Mouse (Mus musculus) C2C12 (cell line): ENCODE results near the gene Atg9b. TPM values are rescaled to one million over a fixed set of nuclear protein-coding genes. Genes with fewer than 3 reads are reported as not detected.

ENCODE experiments used
- H3K27me3 ChIP-seq: one replicate; pipeline ENCODE4 v1.6.1; 2011; ENCODE audit not compliant: control insufficient read depth, insufficient read depth, insufficient read length
- H3K36me3 ChIP-seq: one replicate; pipeline ENCODE4 v1.6.1; 2011; ENCODE audit not compliant: control insufficient read depth, insufficient read depth
- H3K4me3 ChIP-seq: one replicate; pipeline ENCODE4 v1.5.1; 2011; ENCODE audit warnings: mild to moderate bottlenecking, control low read depth; ENCODE audit not compliant: poor library complexity, insufficient read depth, severe bottlenecking
- H3K79me2 ChIP-seq: one replicate; pipeline ENCODE4 v1.6.1; 2011; ENCODE audit not compliant: control insufficient read depth, insufficient read depth
- H3K79me3 ChIP-seq: one replicate; pipeline ENCODE4 v1.6.1; 2011; ENCODE audit warnings: low read depth, control low read depth
- H3ac ChIP-seq: one replicate; pipeline ENCODE3; 2011; ENCODE audit warnings: low read depth; ENCODE audit not compliant: control insufficient read depth, insufficient read length
- CEBPB ChIP-seq: IDR thresholded peaks from one replicate; pipeline ENCODE4 v1.6.1; 2011; ENCODE audit warnings: low read depth, mild to moderate bottlenecking, control low read depth, moderate library complexity
- CTCF ChIP-seq: IDR thresholded peaks from one replicate; pipeline ENCODE4 v1.5.1; 2011; ENCODE audit not compliant: control insufficient read depth, insufficient read depth, insufficient read length
- FOSL1 ChIP-seq: IDR thresholded peaks from one replicate; pipeline ENCODE4 v1.8.0; 2011; ENCODE audit warnings: mild to moderate bottlenecking, low read length; ENCODE audit not compliant: poor library complexity, insufficient read depth, severe bottlenecking
- MAX ChIP-seq: IDR thresholded peaks from one replicate; pipeline ENCODE4 v1.6.1; 2011; ENCODE audit warnings: mild to moderate bottlenecking, control low read depth
- MYOD1 ChIP-seq: IDR thresholded peaks from one replicate; pipeline ENCODE4 v1.6.1; 2011; ENCODE audit warnings: low read depth; ENCODE audit not compliant: control insufficient read depth, insufficient read length
- MYOG ChIP-seq: IDR thresholded peaks from one replicate; pipeline ENCODE4 v1.6.1; 2011; ENCODE audit not compliant: control insufficient read depth, insufficient read length; ENCODE audit errors: extremely low read depth
- USF1 ChIP-seq: IDR thresholded peaks from one replicate; pipeline ENCODE4 v1.6.1; 2011; ENCODE audit warnings: low read depth, mild to moderate bottlenecking, control low read depth, moderate library complexity
- polyA plus RNA-seq: library from polyadenylated mRNA; unstranded; fragments of >200 nt; fragmentation: generic; extraction: Trizol; gene quantifications from one replicate; pipeline ENCODE4 v1.2.1, GENCODE M21; 2012; ENCODE audit warnings: missing spikeins

Gene Atg9b
- polyA plus RNA-seq, 1 experiment = 0.48 TPM

DNA sequence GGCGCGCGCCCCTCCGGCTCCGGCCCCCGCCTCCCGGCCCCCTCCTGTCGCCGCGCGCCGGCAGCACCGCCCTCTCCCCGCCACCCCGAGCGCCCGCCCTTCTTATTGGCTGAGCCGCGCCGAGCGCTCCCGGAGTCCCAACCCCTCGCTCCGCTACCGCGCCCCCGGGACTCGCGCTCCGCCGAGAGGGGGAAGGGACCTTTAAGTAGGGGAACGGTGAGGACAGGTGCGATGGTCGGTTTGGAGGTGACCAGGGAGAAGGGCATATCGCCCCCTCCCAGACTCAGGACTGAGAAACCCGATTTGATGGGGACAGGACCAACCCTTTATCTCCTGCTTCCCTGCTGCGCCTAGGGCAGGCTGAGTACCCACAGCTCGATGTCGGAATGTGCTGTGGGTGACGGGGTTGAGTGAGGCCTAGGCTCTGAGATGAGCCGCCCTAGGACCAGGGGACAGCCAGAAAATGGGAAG lies 40.2 kb downstream of the Atg9b start:
- Histone ChIP-seq H3K36me3 (no peaks in the 10 kb centered on the region), H3K4me3 (peak overlapping the region; percentile 25), H3K27me3 (peaks cover 3% of the 10 kb centered on the region), H3K79me2 (no peaks in the 10 kb centered on the region), H3K79me3 (no peaks in the 10 kb centered on the region), H3ac (peak overlapping the region; percentile 42)
- no peak for TF ChIP-seq FOSL1
- no peak for TF ChIP-seq MYOG
- no peak for TF ChIP-seq MAX
- no peak for TF ChIP-seq MYOD1
- TF ChIP-seq USF1 = no peak
- no peak for TF ChIP-seq CTCF
- TF ChIP-seq CEBPB = no peak

DNA sequence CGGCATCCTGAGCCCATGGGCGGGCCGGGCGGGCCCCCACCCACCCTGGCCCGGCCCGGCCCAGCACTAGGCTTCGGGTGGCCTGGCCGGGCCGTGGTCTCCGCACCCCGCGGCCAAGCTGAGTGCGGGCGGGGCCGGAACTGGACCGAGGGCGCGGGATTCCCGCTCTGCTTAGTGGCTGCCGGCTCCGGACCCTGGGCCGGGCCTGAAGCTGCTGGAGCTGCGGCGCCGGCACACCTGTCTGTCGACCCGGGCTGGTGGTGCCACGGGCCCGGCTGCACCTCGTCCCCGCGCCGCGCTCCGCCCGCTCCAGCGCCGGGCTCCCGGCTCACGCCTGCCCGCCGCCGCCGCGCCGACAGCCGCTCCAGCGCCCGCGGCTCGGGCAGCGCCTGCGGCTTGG lies 40.7 kb downstream of the Atg9b start, which contains the start of gene Kcnh2:
Gene Kcnh2 (minus strand): TSS at position 327 of the 400 bp plus-strand sequence.
- TF ChIP-seq MYOG (no peak), MYOD1 (no peak), FOSL1 (no peak), USF1 (no peak), CTCF (no peak), MAX (no peak), CEBPB (no peak)
- no peaks in the 10 kb centered on the region for H3K79me2 ChIP-seq

DNA sequence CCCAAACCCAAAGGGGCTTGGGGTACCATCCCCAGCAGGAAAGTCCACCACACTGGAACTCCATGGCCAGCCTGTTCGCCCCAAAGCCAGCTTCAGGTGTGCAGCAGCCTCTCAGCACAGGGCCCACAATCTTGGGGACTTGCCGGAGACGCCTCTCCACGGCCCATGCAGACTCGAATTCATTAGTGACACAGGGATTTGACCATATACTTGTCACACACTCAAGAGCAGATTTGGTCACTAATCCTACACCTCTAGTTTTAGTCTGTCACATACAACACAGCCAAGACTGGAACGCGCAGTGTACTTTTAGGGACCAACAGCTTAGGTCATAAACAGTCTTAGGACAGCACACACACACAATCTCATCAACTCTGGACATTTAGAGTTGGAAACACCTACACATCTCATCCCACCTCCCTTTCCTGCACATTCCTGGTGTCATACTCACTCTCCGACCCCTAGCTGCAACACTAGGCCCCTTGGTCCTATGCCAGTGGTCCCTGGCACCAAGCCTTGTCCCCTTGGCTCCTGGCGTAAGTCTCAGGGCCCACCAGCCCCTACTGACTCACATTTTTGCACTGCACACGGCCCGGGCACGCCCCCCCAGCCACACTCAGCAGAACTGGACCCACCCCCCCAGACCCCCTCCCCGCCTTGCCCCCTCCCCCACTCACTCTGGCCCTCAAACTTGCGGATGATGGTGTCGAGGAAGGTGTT lies 41.3 kb downstream of the Atg9b start:
- TF ChIP-seq MAX (no peak), FOSL1 (no peak), USF1 (no peak), CTCF (no peak), MYOG (no peak), MYOD1 (no peak), CEBPB (no peak)
- Histone ChIP-seq H3K79me2 (no peaks in the 10 kb centered on the region), H3K27me3 (peaks cover 3% of the 10 kb centered on the region), H3ac (no peak overlapping the region), H3K79me3 (no peaks in the 10 kb centered on the region), H3K4me3 (peak overlapping the region; percentile 25), H3K36me3 (no peaks in the 10 kb centered on the region)

More for the DNA sequence above, 40.7 kb downstream of the Atg9b start, which contains the start of gene Kcnh2:
- Histone ChIP-seq H3K4me3 (peak within 1 kb of the TSS; percentile 25), H3K27me3 (peaks cover 3% of the 10 kb centered on the region), H3ac (peak within 1 kb of the TSS; percentile 51), H3K36me3 (no peaks in the 10 kb centered on the region), H3K79me3 (no peaks in the 10 kb centered on the region)

DNA sequence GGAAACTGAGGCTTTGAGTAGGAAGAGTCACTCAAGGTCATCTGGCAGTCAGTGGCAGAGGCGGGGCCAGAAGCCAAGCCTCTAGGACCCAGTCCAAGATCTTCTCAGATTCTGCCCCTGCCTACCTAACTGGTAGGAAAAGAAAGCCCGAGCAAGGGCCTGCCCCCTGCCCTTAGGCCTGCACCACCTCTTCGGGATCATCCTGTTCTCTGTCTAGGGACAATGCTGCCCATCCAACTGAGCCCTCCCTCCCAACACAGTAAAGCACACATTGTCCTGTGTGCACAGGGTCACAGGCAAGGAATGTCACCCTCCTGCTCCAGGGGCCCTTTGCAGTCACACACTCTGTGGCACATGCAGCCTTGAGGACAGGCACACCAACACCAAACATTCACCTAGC lies 41.9 kb downstream of the Atg9b start:
- no peak overlapping the region for H3ac ChIP-seq
- peaks cover 3% of the 10 kb centered on the region for H3K27me3 ChIP-seq
- no peaks in the 10 kb centered on the region for H3K36me3 ChIP-seq
- TF ChIP-seq CTCF (no peak), MYOG (no peak), MYOD1 (no peak), FOSL1 (no peak), MAX (no peak), USF1 (no peak), CEBPB (no peak)
- H3K4me3 ChIP-seq = no peak overlapping the region
- H3K79me3 ChIP-seq = no peaks in the 10 kb centered on the region
- no peaks in the 10 kb centered on the region for H3K79me2 ChIP-seq

DNA sequence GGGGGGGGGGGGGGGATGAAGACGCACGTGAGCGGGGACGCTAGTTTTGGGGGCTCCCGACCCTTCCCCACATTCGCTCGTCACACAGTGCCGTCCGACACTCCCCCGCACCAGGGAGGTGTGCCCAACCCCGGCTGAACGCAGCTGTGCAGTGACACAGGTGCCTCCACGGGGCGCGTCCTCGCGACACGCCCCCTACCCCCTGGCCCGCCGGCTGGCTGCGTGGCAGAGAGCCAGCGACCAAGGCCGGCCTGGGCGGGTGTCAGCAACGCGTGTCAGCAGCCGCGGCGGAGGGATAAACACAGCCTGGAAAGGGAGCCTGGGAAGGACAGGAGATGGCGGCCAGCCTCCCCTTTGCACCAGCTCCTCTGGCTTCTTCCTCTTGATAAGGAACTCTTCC lies 43.4 kb downstream of the Atg9b start:
- H3K79me3 ChIP-seq = no peaks in the 10 kb centered on the region
- H3K79me2 ChIP-seq = no peaks in the 10 kb centered on the region
- H3ac ChIP-seq = no peak overlapping the region
- TF ChIP-seq FOSL1 (no peak), MAX (no peak), MYOD1 (no peak), MYOG (no peak), USF1 (no peak), CTCF (no peak), CEBPB (no peak)
- H3K4me3 ChIP-seq = no peak overlapping the region
- H3K27me3 ChIP-seq = no peaks in the 10 kb centered on the region
- no peaks in the 10 kb centered on the region for H3K36me3 ChIP-seq

DNA sequence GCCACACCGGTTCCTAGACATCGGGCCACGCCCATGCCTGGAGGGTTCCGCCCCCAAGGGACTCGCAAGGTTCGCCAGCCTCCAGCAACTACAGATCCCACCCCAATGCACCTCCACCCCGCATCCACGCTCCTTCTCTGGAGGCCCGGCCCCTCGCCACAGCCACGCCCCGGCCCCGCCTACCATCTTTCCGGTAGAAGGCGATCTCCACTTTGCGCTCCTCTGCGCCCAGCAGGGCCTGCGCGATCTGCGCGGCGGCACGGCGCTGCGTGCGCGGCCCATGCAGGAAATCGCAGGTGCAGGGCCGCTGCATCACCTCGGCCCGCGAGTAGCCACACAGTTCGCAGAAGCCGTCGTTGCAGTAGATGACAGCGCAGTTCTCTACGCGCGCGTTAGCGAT lies 43.8 kb downstream of the Atg9b start:
- no peak overlapping the region for H3K4me3 ChIP-seq

More for the DNA sequence above, 43.8 kb downstream of the Atg9b start:
- H3ac ChIP-seq = no peak overlapping the region
- TF ChIP-seq CTCF (no peak), MAX (no peak), CEBPB (no peak), MYOD1 (no peak), USF1 (no peak), MYOG (no peak), FOSL1 (no peak)
- no peaks in the 10 kb centered on the region for H3K79me2 ChIP-seq
- no peaks in the 10 kb centered on the region for H3K27me3 ChIP-seq
- H3K36me3 ChIP-seq = no peaks in the 10 kb centered on the region
- no peaks in the 10 kb centered on the region for H3K79me3 ChIP-seq
